8 mouse cellular contexts compared by ENCODE assay signal in genomic region chr2:156726878-156727277, GRCm38 (mm10). TPM values are rescaled to one million over a fixed set of nuclear protein-coding genes. Genes with fewer than 3 reads are reported as not detected.
DNase-seq lines count a peak whose midpoint lies in the region; ATAC-seq and TF ChIP-seq lines count a peak whose summit lies in the region.
"Had no signal": no experiment of that assay in that cellular context is flagged by ENCODE, and none has a peak within 500 bp of the region (broad histone marks: within the 10 kb centered on the region; RNA-seq: fewer than 3 reads in every experiment).

No protein-coding gene starts in this region.

- ATAC-seq in lung, embryonic 14.5 days (ENCODE audit: insufficient read depth): no peak
- ATAC-seq in hindbrain, embryonic 13.5 days (ENCODE audit: low FRiP score): no peak
- no peak for ATAC-seq in neural tube, embryonic 15.5 days (ENCODE audit: low FRiP score)

- H3K4me3 ChIP-seq in lung, embryonic 14.5 days (ENCODE audit: low read depth, low read length): no peak overlapping the region
- peak overlapping the region; percentile 11; the same call in 1 of the 2 replicates for H3K4me3 ChIP-seq in embryonic facial prominence, embryonic 10.5 days
- H3K4me3 ChIP-seq in hindbrain, embryonic 13.5 days: no peak overlapping the region
- H3K4me3 ChIP-seq in neural tube, embryonic 15.5 days (replicated peaks): no peak overlapping the region
- H3K4me3 ChIP-seq: liver, embryonic 13.5 days had no signal

- H3K4me2 ChIP-seq in lung, embryonic 14.5 days: 0 out of 2 replicates have a peak overlapping the region, but pooled peaks have one; percentile 5
- H3K4me2 ChIP-seq in hindbrain, embryonic 13.5 days: peak overlapping the region; percentile 89
- peak overlapping the region; percentile 25; the same call in 1 of the 2 replicates for H3K4me2 ChIP-seq in neural tube, embryonic 15.5 days
- H3K4me2 ChIP-seq: liver, embryonic 13.5 days had no signal

- 35% methylated on average over 3 of the region's 3 CpGs for WGBS in lung, embryonic 14.5 days
- 55% methylated on average over 3 of the region's 3 CpGs for WGBS in embryonic facial prominence, embryonic 10.5 days
- WGBS in hindbrain, embryonic 13.5 days: 69% methylated on average over 3 of the region's 3 CpGs
- 48% methylated on average over 3 of the region's 3 CpGs for WGBS in neural tube, embryonic 15.5 days

- no peaks in the 10 kb centered on the region for H3K9me3 ChIP-seq in lung, embryonic 14.5 days (ENCODE audit: low read depth, low read length)
- H3K9me3 ChIP-seq in embryonic facial prominence, embryonic 10.5 days: no peaks in the 10 kb centered on the region
- no peaks in the 10 kb centered on the region for H3K9me3 ChIP-seq in hindbrain, embryonic 13.5 days
- H3K9me3 ChIP-seq in neural tube, embryonic 15.5 days (replicated peaks): no peaks in the 10 kb centered on the region
- H3K9me3 ChIP-seq: liver, embryonic 13.5 days had no signal

- no peak for TF ChIP-seq CTCF in lung, embryonic 14.5 days (IDR thresholded peaks at IDR 0.05; ENCODE audit: low read depth)

- H3K9ac ChIP-seq in lung, embryonic 14.5 days: no peak overlapping the region
- H3K9ac ChIP-seq in hindbrain, embryonic 13.5 days: peak overlapping the region; percentile 61
- peak overlapping the region; percentile 23; the same call in 1 of the 2 replicates for H3K9ac ChIP-seq in neural tube, embryonic 15.5 days (replicated peaks)
- H3K9ac ChIP-seq: liver, embryonic 13.5 days had no signal

- no peak for DNase-seq in lung, embryonic 14.5 days
- no peak for DNase-seq in lung, postnatal 10 days
- no peak for DNase-seq in embryonic facial prominence, embryonic 10.5 days (ENCODE audit: low spot score)
- no peak for DNase-seq in urinary bladder, adult 18-20 months (ENCODE audit: low spot score in 2 of 2)
- no peak for DNase-seq in frontal cortex, postnatal 10 days (ENCODE audit: low spot score in 2 of 2)
- DNase-seq: liver, embryonic 13.5 days had no signal

- peaks cover 19% of the 10 kb centered on the region for H3K4me1 ChIP-seq in lung, embryonic 14.5 days (ENCODE audit: insufficient read depth)
- peaks cover 76% of the 10 kb centered on the region for H3K4me1 ChIP-seq in embryonic facial prominence, embryonic 10.5 days
- peaks cover 84% of the 10 kb centered on the region for H3K4me1 ChIP-seq in hindbrain, embryonic 13.5 days (replicated peaks)
- H3K4me1 ChIP-seq in neural tube, embryonic 15.5 days: peaks cover 71% of the 10 kb centered on the region

- no peaks in the 10 kb centered on the region for H3K27me3 ChIP-seq in lung, embryonic 14.5 days (ENCODE audit: insufficient read depth, low read length)
- H3K27me3 ChIP-seq in embryonic facial prominence, embryonic 10.5 days (replicated peaks; ENCODE audit: low read depth, poor library complexity, severe bottlenecking): no peaks in the 10 kb centered on the region
- no peaks in the 10 kb centered on the region for H3K27me3 ChIP-seq in hindbrain, embryonic 13.5 days
- no peaks in the 10 kb centered on the region for H3K27me3 ChIP-seq in neural tube, embryonic 15.5 days (replicated peaks)

- no peak overlapping the region for H3K27ac ChIP-seq in lung, embryonic 14.5 days (ENCODE audit: low read depth)
- H3K27ac ChIP-seq in embryonic facial prominence, embryonic 10.5 days (replicated peaks): peak overlapping the region; percentile 40; the same call in 1 of the 2 replicates
- H3K27ac ChIP-seq in hindbrain, embryonic 13.5 days: peak overlapping the region; percentile 66
- peak overlapping the region; percentile 60 for H3K27ac ChIP-seq in neural tube, embryonic 15.5 days (replicated peaks)
- H3K27ac ChIP-seq: liver, embryonic 13.5 days had no signal

- H3K36me3 ChIP-seq in lung, embryonic 14.5 days (ENCODE audit: insufficient read depth): no peaks in the 10 kb centered on the region
- peaks cover 38% of the 10 kb centered on the region for H3K36me3 ChIP-seq in embryonic facial prominence, embryonic 10.5 days (replicated peaks)
- H3K36me3 ChIP-seq in hindbrain, embryonic 13.5 days: peaks cover 9% of the 10 kb centered on the region; the same call in 1 of the 2 replicates
- H3K36me3 ChIP-seq in neural tube, embryonic 15.5 days: 0 out of 2 replicates have a peak, but pooled peaks cover 3% of the 10 kb centered on the region
- H3K36me3 ChIP-seq: liver, embryonic 13.5 days had no signal

RNA-seq across cellular contexts. Expression of gene Myl9, which starts 48.3 kb away (rescaled TPM):
- polyA plus RNA-seq in lung, embryonic 14.5 days (2014; fragmentation: Nextera tagmentation; extraction: Ambion mirVana): 397 and 446 TPM in 2 replicates
- polyA plus RNA-seq in embryonic facial prominence, embryonic 10.5 days (2016; fragmentation: Nextera tagmentation; extraction: Ambion mirVana): 82.9 and 91.7 TPM in 2 replicates
- 39.1 and 53.3 TPM in 2 replicates for polyA plus RNA-seq in hindbrain, embryonic 13.5 days (2015; fragmentation: Nextera tagmentation; extraction: Ambion mirVana)
- polyA plus RNA-seq in neural tube, embryonic 15.5 days (2015; fragmentation: Nextera tagmentation; extraction: Ambion mirVana): 40.8 and 169 TPM in 2 replicates

Comparison
In these comparisons a context has a peak if more than half of its experiments do, and no peak if none do; other contexts are left out.
1. H3K4me2 ChIP-seq: peak in every context shown above with its lines; median percentile 89 in hindbrain, embryonic 13.5 days; 25 in neural tube, embryonic 15.5 days; 5 in lung, embryonic 14.5 days.